Mouse (Mus musculus): ENCODE results near the gene Ptpn14.

The Ptpn14 gene

DNA sequence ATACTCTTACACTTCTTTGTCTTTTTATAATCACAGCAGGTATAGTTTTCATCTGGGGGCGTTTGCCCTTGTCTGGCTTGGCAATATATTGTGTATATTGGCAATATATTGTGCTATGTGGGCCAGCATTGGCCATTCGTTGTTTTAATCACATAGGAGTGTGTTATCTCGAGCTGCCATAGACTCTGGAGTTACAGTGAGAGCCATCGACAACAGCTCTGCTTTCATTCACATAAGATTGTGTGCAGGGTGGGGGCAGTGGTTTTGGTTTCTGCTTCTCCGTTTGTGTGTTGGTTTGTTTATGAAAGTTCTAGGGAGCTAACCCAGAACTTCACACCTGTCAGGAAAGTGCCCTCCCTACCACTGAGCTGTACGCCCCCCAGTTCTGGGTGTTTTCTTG, 138.6 kb downstream of the Ptpn14 start:
- no peak for DNase-seq (ENCODE audit: low spot score in 2 of 2)

DNA sequence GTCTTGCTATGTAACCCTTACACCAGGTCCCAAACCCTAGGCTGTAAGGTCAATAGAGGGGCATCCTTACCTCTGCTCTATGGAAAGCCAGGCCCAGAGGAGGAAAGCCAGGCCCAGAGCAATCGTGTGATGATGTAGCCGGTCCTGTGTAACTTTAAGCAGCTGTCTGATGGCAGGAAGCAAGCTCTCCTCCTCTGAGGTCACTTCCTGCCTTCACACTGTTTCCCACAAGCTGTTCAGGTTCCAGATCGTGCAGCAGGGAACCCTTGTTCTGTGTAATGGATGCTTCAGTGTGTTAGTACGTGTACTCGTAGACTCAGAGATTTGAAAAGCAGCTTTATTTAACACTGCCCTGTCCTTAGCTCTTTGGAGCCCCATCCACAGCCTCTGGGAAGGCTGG, 139.0 kb downstream of the Ptpn14 start:
- no peak for DNase-seq (ENCODE audit: low spot score in 2 of 2)

DNA sequence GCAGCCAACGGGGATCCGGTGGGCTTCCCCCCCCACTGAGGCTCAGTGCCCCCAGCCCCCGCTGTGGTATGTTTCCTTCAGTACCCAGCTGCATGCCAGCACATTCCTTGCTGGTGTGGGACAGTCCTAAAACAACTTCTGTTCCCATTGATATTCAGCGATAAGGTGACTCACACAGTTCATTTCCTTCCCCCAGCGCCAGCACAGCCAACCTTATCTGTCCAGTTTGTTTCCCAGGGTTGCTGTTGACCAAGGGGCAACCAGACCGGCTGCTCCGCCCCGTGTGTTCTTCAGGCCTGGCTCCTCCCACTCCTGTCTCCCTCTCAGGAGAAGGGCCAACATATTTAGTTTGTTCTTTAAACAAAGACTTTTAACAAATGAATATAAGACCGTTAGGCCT, 139.4 kb downstream of the Ptpn14 start:
- no peak for DNase-seq (ENCODE audit: low spot score in 2 of 2)

DNA sequence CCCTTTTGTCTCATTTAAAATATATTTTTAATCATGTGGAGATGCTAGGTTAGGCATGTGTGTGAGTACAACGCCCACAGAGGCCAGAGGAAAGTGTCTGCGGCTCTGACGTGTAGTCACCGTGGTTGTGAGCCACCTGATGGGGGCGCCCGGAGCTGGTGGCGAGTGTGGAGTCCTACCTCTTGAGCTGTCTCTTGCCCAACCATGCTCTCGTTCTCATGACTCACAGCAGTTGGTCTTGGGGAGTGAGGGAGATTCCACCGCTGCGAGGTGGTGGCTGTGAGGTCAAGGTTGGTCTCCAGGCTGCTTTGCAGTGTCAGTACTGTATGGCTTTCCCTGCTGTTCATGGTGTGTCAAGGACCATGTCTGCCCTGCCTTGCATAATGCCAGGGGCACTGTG, 140.0 kb downstream of the Ptpn14 start:
- no peak for DNase-seq (ENCODE audit: low spot score in 2 of 2)

DNA sequence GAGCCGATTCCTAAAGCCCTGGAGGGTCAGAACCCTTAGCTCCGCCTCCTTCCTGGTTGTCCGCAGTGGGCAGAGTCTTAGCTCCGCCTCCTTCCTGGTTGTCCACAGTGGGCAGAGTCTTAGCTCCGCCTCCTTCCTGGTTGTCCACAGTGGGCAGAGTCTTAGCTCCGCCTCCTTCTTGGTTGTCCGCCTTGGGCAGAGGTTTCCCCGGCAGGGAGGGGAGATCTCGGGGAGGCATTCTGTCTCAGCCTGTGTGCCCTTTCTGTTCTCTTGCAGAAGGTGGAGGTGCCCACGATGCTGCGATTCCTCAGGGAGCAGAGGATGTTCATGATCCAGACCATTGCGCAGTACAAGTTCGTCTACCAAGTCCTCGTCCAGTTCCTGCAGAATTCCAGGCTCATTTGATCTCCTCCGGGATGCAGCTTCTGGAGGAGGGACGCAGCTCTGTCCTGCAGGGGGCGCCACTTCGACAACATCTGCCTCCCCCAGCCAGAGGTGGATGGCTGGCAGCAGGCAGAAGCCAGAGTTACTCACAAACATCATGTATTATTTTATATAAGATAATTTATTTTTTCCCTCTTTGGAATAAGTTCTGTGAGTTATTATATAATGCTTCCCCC, 141.7 kb downstream of the Ptpn14 start:
- DNase-seq (ENCODE audit: low spot score in 2 of 2): no peak

DNA sequence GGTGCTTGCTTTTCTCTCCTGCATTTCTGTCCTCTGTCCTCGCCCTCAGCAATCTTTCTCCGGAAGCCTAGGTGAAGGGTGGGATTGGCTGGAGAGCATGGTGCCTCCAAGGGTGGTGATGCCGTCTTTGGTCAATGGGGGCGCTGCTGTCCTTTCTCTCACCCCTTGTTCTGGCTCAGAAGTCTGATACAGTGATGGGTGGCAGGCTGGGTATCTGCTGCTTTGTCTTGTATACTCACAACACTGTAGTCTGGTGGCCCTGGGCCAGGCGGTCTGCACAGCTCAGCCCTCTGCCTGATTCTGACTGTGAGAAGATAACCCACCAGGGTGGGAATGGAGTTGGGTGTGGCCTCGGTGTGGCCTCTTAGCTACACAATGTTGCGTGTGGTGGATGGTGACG, 142.5 kb downstream of the Ptpn14 start:
- DNase-seq (ENCODE audit: low spot score in 2 of 2): no peak

DNA sequence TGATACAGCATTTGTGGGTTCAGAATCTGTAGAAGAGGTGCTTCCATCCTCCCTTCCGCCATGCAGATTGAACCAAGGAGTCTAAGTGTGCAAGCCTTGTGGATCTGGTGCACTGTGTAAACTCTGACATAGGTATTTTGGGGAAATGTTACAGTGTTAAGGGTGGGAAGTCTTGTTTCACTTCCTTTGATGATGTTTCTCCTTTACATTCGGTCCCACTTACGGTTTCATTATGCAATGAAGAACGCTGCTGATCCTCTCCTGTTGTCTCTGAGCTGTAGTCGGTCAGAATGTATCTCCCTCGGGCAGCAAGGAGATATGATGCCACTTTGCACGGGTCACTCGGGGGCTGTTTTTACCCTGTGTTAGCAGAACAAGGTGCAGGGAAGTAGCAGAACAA, 143.6 kb downstream of the Ptpn14 start:
- DNase-seq (ENCODE audit: low spot score in 2 of 2): no peak

DNA sequence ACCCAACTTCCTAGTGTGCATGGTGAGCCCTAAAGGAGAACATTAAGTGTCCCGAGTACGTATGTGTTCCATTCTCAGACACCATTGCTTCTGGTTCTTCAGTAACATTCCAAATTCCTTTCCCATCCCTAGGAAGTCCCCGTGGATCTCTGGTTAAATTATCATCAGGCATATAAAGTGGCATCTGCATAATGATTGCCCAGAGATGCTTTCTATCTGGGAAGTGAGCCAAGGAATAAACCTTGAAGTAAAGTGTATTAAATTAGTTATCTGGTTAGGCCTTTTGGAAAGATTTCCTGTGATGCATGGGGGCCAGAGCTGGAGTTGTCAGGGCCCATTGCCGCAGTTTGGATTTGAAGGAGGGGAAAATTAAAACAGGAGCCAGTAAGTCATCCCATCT, 144.0 kb downstream of the Ptpn14 start:
- DNase-seq (ENCODE audit: low spot score in 2 of 2): no peak

DNA sequence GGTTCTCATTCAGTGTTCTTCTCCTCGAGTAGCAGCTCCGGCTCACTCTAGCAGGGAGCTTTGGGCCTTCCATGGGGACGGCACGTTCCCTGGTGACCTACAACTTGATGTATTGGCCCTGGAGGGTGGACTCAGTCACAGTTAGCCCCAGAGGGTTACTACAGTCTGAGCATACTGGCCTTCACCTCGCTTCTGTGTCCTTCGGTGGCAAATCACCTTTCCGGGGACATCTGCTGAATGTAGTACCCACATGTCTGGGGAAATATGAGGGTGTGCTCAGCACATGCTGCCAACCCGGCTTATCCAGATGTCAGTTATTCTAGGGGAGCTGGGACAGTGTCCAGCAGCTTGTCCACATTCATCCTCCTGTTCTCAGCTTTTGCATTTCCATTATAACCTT, 145.5 kb downstream of the Ptpn14 start:
- no peak for DNase-seq (ENCODE audit: low spot score in 2 of 2)

DNA sequence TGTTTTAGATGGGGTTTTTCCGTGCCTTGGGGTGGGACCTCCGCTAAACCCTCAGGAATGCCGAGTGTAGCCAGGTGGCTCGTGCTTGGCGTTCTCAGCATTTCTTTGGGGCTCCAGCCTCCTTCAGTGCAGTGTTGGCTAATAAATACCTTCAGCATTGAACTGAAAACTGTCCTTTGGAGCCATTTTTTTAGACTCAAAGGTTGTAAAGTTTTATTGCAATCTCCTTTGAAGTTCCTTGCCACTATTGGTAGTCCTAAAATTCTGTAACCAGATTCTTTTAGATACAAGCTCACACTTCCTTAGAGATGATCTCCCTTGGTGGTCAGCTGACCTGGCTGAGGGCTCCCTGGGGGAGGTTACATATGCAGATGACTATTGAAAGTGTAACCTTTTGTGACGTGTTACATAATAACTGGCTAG, 147.4 kb downstream of the Ptpn14 start:
- DNase-seq (ENCODE audit: low spot score in 2 of 2): no peak

DNA sequence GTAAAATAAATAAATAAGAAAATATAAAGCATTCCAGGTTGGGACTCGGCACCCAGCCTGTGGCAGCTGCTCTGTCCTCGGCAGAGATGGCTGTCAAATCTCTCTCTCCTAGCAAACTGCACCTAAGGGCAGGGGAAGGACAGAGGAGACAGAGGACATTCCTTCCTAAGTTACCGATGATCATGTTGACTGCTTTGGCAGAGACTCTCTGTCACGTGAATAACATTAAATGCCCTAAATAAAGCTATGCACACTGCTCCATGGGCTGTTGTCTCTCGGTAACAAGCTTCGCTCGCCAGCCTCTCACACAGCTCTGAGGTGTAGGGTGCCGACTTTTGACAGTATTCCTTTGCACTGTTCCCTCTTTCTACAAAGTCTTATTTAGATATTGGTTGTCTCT, 148.1 kb downstream of the Ptpn14 start:
- no peak for DNase-seq (ENCODE audit: low spot score in 2 of 2)

DNA sequence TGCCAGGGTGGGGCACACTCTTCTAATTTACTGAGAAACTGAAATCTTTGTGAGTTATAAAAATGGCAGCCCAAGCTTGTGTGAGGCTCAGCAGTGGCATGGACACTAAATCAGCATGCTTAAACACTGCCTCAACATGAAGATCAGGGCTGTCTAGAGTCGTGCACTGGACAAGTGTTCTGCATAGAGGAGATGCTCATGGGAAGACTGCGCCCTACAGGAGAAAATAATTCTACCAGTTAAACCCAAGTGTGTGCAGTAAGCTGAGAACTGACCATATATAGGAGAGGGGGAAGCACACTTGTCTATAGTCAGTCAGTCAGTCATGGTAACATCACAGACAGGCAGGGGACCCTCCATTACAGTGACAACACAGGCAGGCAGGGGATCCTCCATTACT, 151.1 kb downstream of the Ptpn14 start:
- no peak for DNase-seq (ENCODE audit: low spot score in 2 of 2)

DNA sequence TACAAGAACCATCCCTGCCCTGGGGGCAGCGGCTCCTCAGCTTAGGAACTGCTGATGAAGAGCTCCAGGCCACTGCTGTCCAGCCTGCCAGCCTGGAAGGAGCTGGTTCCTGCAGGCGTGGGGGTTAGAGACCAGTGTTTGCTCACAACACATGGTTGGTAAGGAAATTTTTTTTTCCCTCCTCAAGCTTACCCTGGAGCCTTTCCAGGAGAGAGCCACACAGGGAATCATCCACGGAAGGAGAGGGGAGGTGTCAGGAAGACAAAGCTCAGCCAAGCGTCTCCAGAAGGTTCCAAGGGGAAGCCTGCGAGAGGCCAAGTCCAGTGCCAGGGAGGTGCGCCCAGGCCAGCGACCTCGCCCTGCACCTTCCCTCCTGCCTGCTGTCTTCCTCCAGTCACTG, 151.9 kb downstream of the Ptpn14 start:
- DNase-seq (ENCODE audit: low spot score in 2 of 2): no peak

DNA sequence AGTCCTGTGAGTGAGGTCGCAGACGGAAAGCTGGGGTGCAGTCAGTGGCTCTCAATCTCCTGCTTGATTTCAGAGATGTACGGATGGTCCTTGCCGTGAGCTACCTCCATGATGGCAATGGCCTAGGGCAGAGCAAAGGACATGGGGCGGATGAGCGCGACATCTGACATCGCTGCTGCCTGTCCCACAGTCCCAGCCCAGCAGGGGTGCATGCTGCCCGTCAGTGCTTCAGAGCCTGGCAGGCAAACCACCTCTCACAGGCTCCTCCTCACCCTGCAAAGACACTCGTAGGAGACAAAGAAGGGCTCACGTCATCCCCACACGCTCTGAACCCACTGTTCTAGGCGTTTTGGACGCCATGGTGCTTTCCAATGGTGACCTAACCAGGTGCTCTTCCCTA, 152.7 kb downstream of the Ptpn14 start:
- no peak for DNase-seq (ENCODE audit: low spot score in 2 of 2)

DNA sequence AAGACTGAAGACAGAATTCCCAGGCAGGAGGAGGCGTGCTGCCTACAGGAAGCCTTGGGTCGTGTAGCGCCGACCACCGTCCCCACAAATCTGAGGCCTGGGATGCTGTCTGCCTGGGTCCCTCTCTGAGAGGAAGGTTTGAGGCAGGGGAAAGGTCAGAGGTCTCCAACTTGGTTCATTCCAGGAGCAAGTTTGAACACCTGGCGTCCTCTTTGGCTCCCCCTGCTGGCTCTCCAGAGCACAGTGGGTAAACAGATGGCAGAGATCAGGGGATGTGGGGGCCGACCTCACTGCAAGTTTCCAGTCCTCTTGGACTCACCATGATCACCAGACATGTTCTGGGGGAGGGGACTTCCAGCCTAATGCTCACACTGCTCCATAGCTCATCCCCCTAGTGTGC, 154.8 kb downstream of the Ptpn14 start:
- DNase-seq (ENCODE audit: low spot score in 2 of 2): peak in 1 of 2 experiments; percentile 32

DNA sequence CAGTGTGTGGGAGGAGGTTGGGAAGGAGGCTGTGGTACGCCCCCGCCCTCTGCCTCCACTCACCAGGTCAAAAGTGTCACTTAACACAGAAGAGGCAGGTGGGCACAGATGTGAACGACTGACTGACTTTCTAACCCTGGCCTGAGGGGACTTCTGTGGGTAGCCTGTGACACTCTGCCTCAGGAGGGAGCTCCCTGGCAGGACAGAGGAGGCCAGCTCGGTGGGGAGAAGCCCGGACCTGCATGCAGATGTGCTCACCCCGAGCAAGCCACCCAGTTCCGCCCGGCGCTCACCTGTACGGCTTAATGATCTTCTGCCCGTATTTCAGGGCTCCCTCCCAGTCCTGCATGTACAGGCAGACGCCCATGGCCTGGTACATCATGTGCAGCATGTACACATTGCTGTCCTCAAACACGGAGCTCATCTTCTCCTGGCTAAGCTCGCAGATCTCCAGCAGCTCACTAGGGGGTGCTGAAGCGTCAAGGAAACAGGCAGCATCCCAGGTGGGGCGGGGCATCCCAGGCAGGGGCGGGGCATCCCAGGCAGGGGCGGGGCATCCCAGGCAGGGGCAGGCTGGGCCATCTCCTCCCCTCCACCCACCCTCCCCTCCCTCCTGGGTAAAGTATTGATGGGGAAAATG, 155.6 kb downstream of the Ptpn14 start:
- peak in 1 of 2 experiments; percentile 66 for DNase-seq (ENCODE audit: low spot score in 2 of 2)

DNA sequence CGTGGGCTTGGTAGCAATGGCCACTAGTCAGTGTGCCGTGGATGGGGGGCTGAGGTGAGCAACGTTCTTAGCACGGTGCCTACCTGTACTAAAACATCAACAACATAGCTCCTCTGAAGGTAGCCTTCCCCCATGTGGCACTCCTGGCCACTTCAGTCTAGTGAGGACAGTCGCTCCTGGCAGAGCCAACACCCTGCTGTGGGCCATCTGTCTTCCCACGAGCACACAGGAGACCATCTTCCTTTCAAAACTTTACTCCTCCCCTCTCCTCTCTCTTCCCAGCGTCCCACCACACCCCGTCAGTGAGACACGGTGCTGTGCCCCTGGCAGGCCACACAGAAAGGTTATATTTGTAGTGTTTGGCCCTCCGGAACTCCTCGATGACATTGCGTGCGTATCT, 156.9 kb downstream of the Ptpn14 start:
- no peak for DNase-seq (ENCODE audit: low spot score in 2 of 2)

DNA sequence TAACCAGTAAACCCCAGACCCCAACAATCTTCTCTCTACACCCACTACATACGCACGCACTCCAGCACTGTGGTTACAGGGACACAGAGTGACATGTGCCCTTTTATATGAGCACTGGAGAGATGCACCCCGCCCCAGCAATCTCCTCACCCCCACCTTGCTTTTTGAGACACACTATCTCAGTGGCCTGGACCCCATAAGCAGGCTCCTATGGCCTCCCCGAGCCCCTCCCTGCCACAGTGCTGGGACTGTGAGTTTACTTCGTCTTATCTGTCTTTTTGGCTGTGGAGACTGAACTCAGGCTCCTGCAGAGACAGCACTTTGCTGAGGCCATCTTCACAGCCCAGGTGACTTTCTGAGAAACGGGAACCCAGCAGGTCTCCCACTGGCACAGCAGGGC, 157.9 kb downstream of the Ptpn14 start:
- DNase-seq (ENCODE audit: low spot score in 2 of 2): no peak

DNA sequence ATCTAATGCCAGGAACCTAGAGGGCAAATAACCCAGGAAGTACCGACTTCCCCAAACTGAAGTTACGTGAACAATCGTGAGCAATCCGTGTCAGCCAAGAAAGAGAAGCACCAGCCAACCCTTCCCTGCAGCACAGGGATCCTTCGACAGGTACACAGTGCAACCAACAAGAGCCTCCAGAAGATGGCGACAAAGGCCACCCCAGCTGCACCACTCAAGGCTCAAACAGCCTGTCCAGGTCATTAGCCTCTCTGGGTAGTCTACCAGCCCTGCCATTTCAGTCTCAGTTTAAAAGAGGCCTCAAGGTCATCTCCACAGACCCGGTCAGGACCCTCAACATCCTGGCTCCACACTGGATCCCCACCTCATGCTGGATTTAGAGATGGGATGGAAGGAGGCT, 159.4 kb downstream of the Ptpn14 start:
- peak in 1 of 2 experiments; percentile 66 for DNase-seq (ENCODE audit: low spot score in 2 of 2)

DNA sequence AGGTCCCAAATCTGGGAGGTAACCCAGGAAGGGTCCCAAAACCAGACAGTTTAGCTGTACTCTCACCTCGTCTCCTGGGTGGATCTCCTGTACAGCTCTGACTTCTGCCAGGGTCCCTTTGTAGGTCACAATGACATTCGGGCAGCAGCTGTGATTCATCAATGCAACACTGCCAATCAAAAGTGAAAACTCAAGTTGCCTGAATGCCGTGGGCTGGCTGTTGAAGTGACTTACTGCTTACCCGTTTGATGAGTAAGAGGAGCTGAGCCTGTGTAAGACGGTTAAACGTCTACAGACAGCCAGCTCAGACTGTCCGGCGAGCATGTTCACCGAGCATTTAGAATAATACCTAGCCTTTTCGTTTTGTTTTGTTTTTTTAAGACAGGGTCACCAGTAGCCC, 160.7 kb downstream of the Ptpn14 start:
- DNase-seq (ENCODE audit: low spot score in 2 of 2): no peak

DNA sequence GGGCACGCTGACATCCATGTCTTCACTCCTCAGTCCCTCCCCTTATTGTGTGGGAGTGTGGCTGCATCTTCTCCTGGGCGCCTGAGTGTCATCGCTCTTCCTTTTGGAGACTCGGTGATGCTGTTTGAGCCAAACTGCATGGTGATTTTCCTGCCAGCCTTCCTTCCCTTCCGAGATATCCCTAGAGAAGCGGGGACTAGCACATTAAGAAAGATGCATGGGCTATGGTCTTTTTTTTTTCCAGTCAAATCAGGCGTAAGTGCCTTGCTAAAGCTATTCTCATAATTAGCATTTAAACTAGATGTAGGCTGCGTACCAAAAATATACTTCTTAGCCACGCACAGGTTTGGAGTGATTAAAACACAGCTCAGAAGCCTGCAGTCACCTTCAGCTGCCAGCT, 166.1 kb downstream of the Ptpn14 start:
- peak in 1 of 2 experiments; percentile 36 for DNase-seq (ENCODE audit: low spot score in 2 of 2)

DNA sequence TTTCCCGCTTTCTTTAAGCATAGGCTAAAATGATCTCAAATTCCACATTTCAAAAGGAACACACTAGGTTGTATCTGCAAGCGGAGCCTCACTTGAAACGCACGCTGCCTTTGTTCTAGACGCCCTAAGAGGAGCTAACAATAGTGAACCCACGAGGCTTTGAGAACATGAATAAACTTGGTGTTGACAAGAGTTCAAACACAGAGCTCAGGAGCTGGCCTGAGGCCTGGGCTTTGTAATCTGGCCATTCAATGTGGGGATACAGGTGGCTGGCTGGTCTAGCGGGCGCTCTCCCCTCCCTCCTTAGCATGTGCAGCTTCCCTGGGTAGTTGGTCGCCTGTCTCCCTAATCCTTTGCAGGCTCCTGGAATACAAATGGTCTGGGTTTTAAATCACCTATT, 169.8 kb downstream of the Ptpn14 start:
- no peak for DNase-seq (ENCODE audit: low spot score in 2 of 2)

DNA sequence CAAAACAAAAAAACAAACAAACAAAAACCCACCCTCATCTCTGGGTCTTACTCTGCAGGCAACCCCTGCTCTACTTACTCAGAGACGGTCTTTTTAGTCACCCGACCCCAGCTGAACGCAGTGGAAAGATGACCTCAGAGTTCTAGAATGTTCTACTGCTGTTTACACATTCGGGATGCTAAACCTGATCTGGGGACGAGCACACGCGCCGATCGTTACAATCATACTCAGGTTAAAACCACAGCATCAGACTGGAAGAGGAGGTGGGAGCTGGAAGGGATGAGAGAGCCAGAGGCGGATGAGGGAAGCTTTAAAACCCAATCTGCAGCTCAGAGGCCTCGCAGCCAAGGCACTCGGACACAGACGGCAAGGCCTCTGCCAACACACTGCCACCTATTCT, 170.6 kb downstream of the Ptpn14 start:
- no peak for DNase-seq (ENCODE audit: low spot score in 2 of 2)

DNA sequence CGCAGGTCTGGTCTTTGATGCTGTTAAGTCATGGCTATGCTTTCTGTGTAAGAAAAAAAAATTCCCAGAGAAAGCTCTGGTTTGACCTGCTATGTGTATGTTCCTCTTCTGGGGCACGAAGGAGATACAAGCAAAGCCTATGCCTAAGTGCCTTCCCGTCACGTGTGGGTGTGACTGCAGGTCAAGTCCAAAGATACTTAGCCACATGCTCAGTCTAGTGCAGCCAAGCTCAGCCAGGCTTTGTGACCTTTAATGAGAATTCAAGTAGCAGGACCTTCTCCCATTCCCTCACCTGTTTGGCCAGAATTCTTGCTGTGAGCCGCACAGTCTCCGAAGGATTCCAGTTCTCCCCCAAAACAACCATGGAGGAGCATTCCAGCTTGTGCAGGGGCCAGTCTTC, 171.5 kb downstream of the Ptpn14 start:
- no peak for DNase-seq (ENCODE audit: low spot score in 2 of 2)
